ENCODE assay signal across 22 mouse cellular contexts in the genomic region with DNA sequence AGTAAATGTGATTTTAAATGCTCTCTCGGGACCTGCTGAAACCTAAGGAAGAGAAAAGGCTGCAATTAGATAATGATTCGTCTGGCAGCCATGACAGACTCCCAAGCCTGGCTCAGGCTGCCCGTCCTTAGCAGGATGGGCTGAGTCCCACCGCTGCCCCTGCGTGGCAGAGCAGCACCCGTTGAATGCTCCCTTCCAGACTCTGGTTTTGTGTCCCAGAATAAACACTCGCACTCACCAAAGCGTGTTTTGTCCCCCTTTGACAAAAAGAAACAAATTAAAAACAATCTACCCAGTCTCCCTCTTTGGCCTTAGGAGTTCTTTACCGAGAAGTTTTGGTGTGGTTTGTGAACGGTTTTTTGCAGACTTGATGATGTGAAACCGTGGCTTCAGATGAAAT. TPM values are rescaled to one million over a fixed set of nuclear protein-coding genes. Genes with fewer than 3 reads are reported as not detected.
"Had no signal": no experiment of that assay in that cellular context is flagged by ENCODE, and none has a peak within 500 bp of the region (broad histone marks: within the 10 kb centered on the region; RNA-seq: fewer than 3 reads in every experiment).

TSS of gene Scn10a (minus strand) at position 101 of the 400 bp plus-strand sequence.

- H3K9ac ChIP-seq: neural tube, embryonic 12.5 days; neural tube, embryonic 15.5 days; stomach, embryonic 15.5 days had no signal

- H3K27ac ChIP-seq: neural tube, embryonic 12.5 days; neural tube, embryonic 15.5 days; stomach, embryonic 15.5 days; stomach, postnatal 0 days had no signal

- H3K9me3 ChIP-seq: neural tube, embryonic 12.5 days; neural tube, embryonic 15.5 days; stomach, embryonic 15.5 days had no signal

- H3K4me3 ChIP-seq: neural tube, embryonic 12.5 days; neural tube, embryonic 15.5 days; stomach, embryonic 15.5 days had no signal

- H3K36me3 ChIP-seq: neural tube, embryonic 12.5 days; neural tube, embryonic 15.5 days; stomach, embryonic 15.5 days had no signal

- H3K4me2 ChIP-seq: neural tube, embryonic 12.5 days; neural tube, embryonic 15.5 days; stomach, embryonic 15.5 days had no signal

- H3K4me1 ChIP-seq: neural tube, embryonic 12.5 days; neural tube, embryonic 15.5 days; stomach, embryonic 15.5 days had no signal

- H3K27me3 ChIP-seq: neural tube, embryonic 12.5 days; neural tube, embryonic 15.5 days; stomach, embryonic 15.5 days had no signal

- DNase-seq: retina, postnatal 1 day; right cerebral cortex, adult 18-20 months; right cerebral cortex, postnatal 14 days; right cerebral cortex, postnatal 25 days; right cerebral cortex, postnatal 4 days; spleen, adult 18-20 months; thymus, adult 18-20 months; thymus, adult 2 months; thymus, postnatal 14 days; thymus, postnatal 25 days; thymus, postnatal 36 days; thymus, postnatal 4 days had no signal

RNA-seq across cellular contexts. Expression of gene Scn10a, which starts in this region (rescaled TPM):
- polyA plus RNA-seq: small intestine, adult 2 months; spleen, adult 2 months; stomach, embryonic 14.5 days; stomach, embryonic 15.5 days; stomach, embryonic 16.5 days; stomach, postnatal 0 days; thymus, postnatal 0 days; urinary bladder, adult 2 months had no signal
